Mouse (Mus musculus) lung, postnatal 0 days (tissue): ENCODE results near the gene Cep112.

Experiments
- CTCF ChIP-seq: IDR thresholded peaks from 2 replicates; pipeline ENCODE4 v1.5.1; 2016; ENCODE audit warnings: antibody characterized with exemption, mild to moderate bottlenecking
- EP300 ChIP-seq: IDR thresholded peaks from 2 replicates; pipeline ENCODE4 v1.6.1; 2016; ENCODE audit warnings: antibody characterized with exemption, mild to moderate bottlenecking, control low read depth

GRCm38 (mm10) chr11:108902303-108902702, 477.3 kb downstream of the Cep112 start:
- no peak for TF ChIP-seq CTCF
- TF ChIP-seq EP300, result no peak
